Mouse (Mus musculus): Measurements from ENCODE around the gene Olfr1282.
"Not testable (repeated sequence)": the region's sequence is repeated elsewhere in the genome, so short reads cannot be mapped to it uniquely, and the experiment has no call there.

Gene Olfr1282

GRCm38 (mm10) chr2:111335976-111336375, at the start of gene Olfr1282:
Gene Olfr1282, minus strand, starts transcription at chr2:111336076.
- no peak for DNase-seq

- DNase-seq, result no peak
These were observed 39.3 kb upstream of the Olfr1282 start, which contains the start of gene Olfr1284 for GRCm38 (mm10) chr2:111375222-111375621. Gene Olfr1284, plus strand, starts transcription at chr2:111375522.

- DNase-seq, result no peak
These were observed 30.6 kb upstream of the Olfr1282 start, which contains the start of gene Olfr1283 for GRCm38 (mm10) chr2:111366490-111366889. Gene Olfr1283, plus strand, starts transcription at chr2:111366790.

- not testable (repeated sequence) for DNase-seq
These were observed 2.2 kb downstream of the Olfr1282 start for GRCm38 (mm10) chr2:111333721-111334120.

GRCm38 (mm10) chr2:111326220-111326619, 9.7 kb downstream of the Olfr1282 start, which contains the start of gene Olfr1281:
Gene Olfr1281, plus strand, starts transcription at chr2:111326520.
- DNase-seq, result no peak

- DNase-seq, result no peak
These were observed 22.2 kb downstream of the Olfr1282 start, which contains the start of gene Olfr1280 for GRCm38 (mm10) chr2:111313717-111314116. Gene Olfr1280, plus strand, starts transcription at chr2:111314017.

- DNase-seq, result no peak
These were observed 35.5 kb downstream of the Olfr1282 start, which contains the start of gene Olfr1279 for GRCm38 (mm10) chr2:111300374-111300773. Gene Olfr1279, plus strand, starts transcription at chr2:111300635.

GRCm38 (mm10) chr2:111298541-111298940, 37.3 kb downstream of the Olfr1282 start:
- DNase-seq, result no peak

GRCm38 (mm10) chr2:111289836-111290235, 46.0 kb downstream of the Olfr1282 start, which contains the start of gene Olfr1278:
Gene Olfr1278, plus strand, starts transcription at chr2:111290136.
- no peak for DNase-seq

Data from retina, postnatal 1 day (tissue).